Mouse (Mus musculus) bone marrow, adult 2 months (tissue): ENCODE measurements around the gene Tns4.

ENCODE experiments used
- CTCF ChIP-seq: fragments of 200-500 bp; IDR thresholded peaks from 2 replicates; pipeline ENCODE4 v1.5.1; 2011; ENCODE audit warnings: low read length, control low read depth; ENCODE audit not compliant: control insufficient read depth, insufficient read depth
- POLR2A ChIP-seq: fragments of 200-500 bp; IDR thresholded peaks from 2 replicates; pipeline ENCODE4 v1.6.1; 2011; ENCODE audit warnings: low read depth, mild to moderate bottlenecking, control low read depth, low read length, borderline replicate concordance; ENCODE audit not compliant: control insufficient read depth

GRCm38 (mm10) chr11:99101693-99102092 is 12.6 kb upstream of the Tns4 start:
- TF ChIP-seq CTCF (no peak), POLR2A (no peak)
